Mouse (Mus musculus) heart, embryonic 15.5 days (tissue): ENCODE results near the gene Ncaph2. TPM values are rescaled to one million over a fixed set of nuclear protein-coding genes. Genes with fewer than 3 reads are reported as not detected.

ENCODE experiments used
- ATAC-seq: fragments of 200-750 bp; cut with Nextera tagmentation; replicated peaks from 2 replicates; pipeline ENCODE4 v1.8.0; 2017; ENCODE audit warnings: low read depth, moderate TSS enrichment; ENCODE audit not compliant: insufficient number of reproducible peaks, insufficient read depth, low FRiP score
- H3K27ac ChIP-seq: fragments of 300-500 bp; sonication (generic); 2 replicates; pipeline ENCODE4 v1.5.1; 2015; ENCODE audit warnings: mild to moderate bottlenecking, inconsistent platforms
- H3K27me3 ChIP-seq: fragments of 300-500 bp; sonication (generic); 2 replicates; pipeline ENCODE4 v1.6.1; 2015; ENCODE audit warnings: inconsistent platforms
- H3K36me3 ChIP-seq: fragments of 300-500 bp; sonication (generic); 2 replicates; pipeline ENCODE4 v1.6.1; 2015; ENCODE audit warnings: mild to moderate bottlenecking, inconsistent platforms
- H3K4me1 ChIP-seq: fragments of 300-500 bp; sonication (generic); replicated peaks from 2 replicates; pipeline ENCODE4 v1.6.1; 2015; ENCODE audit warnings: inconsistent platforms
- H3K4me2 ChIP-seq: fragments of 300-500 bp; sonication (generic); 2 replicates; pipeline ENCODE4 v1.6.1; 2015; ENCODE audit warnings: inconsistent platforms, mild to moderate bottlenecking, moderate library complexity
- H3K4me3 ChIP-seq: fragments of 300-500 bp; sonication (generic); 2 replicates; pipeline ENCODE4 v1.5.1; 2015; ENCODE audit warnings: mild to moderate bottlenecking, inconsistent platforms
- H3K9ac ChIP-seq: fragments of 300-500 bp; sonication (generic); 2 replicates; pipeline ENCODE4 v1.6.1; 2015; ENCODE audit warnings: mild to moderate bottlenecking, inconsistent platforms
- H3K9me3 ChIP-seq: fragments of 300-500 bp; sonication (generic); replicated peaks from 2 replicates; pipeline ENCODE4 v1.6.1; 2016; ENCODE audit warnings: inconsistent platforms
- whole genome bisulfite sequencing: fragments of 180-500 bp; shearing (Covaris S2); methylation state at CpG from one replicate; pipeline ENCODE4 v1.1.7; 2015; ENCODE audit warnings: mixed read lengths; 5-methylcytosine and 5-hydroxymethylcytosine counted together
- polyA plus RNA-seq: library from polyadenylated mRNA; unstranded; fragments of >200 nt; fragmentation: Nextera tagmentation; extraction: Ambion mirVana; gene quantifications from 2 replicates; pipeline ENCODE4 v1.2.1, GENCODE M21; 2015

Ncaph2 gene
- polyA plus RNA-seq, 1 experiment from 2014 or later, result 85.3 TPM

DNA sequence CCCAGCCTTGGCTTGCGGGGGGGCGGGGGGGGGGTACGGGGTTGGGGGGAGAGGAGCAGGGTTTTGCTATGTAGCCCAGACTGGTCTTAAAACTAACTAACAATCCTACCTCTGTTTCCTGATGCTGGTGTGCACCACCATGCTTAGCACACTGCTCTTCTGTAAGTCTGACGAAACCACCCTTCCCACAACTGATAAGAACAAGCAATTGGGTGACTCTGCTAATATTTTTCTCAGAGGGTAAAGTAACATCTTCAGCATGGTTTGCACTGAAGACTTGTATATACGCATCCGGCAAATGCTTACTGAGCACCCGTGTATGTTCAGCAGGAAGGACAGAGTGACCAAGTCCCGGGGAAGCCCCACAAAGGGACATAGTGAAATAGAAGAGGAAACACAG lies 34.3 kb upstream of the Ncaph2 start:
- peaks cover 7% of the 10 kb centered on the region; the same call in 1 of the 2 replicates for H3K4me1 ChIP-seq
- ATAC-seq, result no peak
- whole genome bisulfite sequencing, result 65% methylated on average over 8 of the region's 8 CpGs
- no peak overlapping the region for H3K9ac ChIP-seq
- no peak overlapping the region for H3K27ac ChIP-seq
- no peak overlapping the region for H3K4me2 ChIP-seq
- no peak overlapping the region for H3K4me3 ChIP-seq
- no peaks in the 10 kb centered on the region for H3K36me3 ChIP-seq
- H3K27me3 ChIP-seq, result peaks cover 28% of the 10 kb centered on the region
- no peaks in the 10 kb centered on the region for H3K9me3 ChIP-seq

DNA sequence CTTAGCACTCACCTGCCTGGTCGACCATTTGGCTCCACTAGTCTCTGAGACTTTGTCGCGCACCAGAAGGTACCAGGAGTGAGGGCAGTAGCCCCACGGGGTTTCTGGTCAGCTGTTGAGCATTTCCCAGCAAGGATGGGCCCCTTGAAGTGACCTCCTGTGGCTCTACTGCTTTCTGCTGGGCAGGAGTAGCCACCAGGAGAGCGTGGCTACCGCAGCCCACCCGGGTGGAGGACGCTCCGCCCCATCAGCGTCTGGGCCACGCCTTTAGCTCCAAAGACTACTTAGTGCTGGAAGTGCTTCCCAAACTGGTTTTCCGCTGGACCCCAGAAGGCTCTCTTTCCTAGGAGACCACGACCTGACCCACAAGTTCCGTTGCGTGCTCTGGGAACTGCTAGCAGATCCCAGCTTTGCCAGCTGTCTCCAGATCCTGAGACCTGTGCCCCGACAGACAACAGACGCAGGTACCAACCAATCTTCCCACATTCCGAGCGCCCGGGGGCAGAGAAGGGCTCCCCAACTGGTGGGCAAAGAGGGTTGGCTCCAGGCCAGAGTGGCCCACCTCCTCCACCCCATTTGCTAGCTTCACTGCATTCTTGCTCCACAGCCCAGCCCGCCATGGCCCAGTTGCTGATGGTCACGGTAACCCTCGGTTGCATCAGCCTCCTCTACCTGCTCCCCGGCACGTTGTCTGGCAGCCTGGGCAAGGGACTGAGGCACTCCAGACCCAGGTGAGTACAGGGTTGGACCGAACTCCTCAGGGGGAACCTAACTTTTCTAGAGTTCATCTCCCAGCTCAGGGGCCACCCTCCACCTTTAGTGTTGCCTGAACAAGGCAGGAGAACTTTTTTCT lies 32.6 kb upstream of the Ncaph2 start, which contains the start of gene Adm2:
Gene Adm2 (plus strand): TSS at position 51 of the 853 bp plus-strand sequence.
- H3K9me3 ChIP-seq, result no peaks in the 10 kb centered on the region
- H3K27me3 ChIP-seq, result peaks cover 28% of the 10 kb centered on the region
- H3K4me3 ChIP-seq, result peak within 1 kb of the TSS; percentile 34
- peaks cover 7% of the 10 kb centered on the region; the same call in 1 of the 2 replicates for H3K4me1 ChIP-seq
- H3K27ac ChIP-seq, result no peak within 1 kb of the TSS
- H3K4me2 ChIP-seq, result peak within 1 kb of the TSS; percentile 58
- H3K36me3 ChIP-seq, result no peaks in the 10 kb centered on the region
- no peak for ATAC-seq
- WGBS, result 5% methylated on average over 26 of the region's 26 CpGs
- H3K9ac ChIP-seq, result peak within 1 kb of the TSS; percentile 25

DNA sequence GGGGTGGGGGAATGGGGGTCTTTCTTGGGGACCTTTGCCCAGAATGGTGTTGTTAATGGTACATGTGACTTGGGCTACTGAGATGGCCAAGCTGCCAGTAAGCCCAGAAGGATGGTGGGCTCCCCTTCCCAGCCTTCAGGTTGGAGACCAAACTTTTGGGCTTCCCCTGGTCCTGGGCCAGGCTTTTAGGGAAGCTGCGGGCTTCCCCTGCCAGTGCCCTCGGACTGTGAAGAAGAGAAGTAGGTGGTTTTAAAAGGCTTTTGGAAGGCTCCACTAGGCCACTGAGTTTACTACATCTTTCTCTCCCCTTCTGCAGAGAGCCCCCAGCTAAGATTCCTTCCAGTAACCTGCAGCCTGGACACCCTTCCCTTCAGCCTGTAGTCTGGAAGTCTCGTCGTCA lies 31.9 kb upstream of the Ncaph2 start:
- H3K27me3 ChIP-seq, result peaks cover 28% of the 10 kb centered on the region
- WGBS, result 78% methylated on average over 4 of the region's 4 CpGs
- H3K4me2 ChIP-seq, result no peak overlapping the region
- no peak overlapping the region for H3K27ac ChIP-seq
- H3K9me3 ChIP-seq, result no peaks in the 10 kb centered on the region
- no peaks in the 10 kb centered on the region for H3K36me3 ChIP-seq
- ATAC-seq, result no peak
- H3K9ac ChIP-seq, result no peak overlapping the region
- no peak overlapping the region for H3K4me3 ChIP-seq
- peaks cover 7% of the 10 kb centered on the region; the same call in 1 of the 2 replicates for H3K4me1 ChIP-seq

DNA sequence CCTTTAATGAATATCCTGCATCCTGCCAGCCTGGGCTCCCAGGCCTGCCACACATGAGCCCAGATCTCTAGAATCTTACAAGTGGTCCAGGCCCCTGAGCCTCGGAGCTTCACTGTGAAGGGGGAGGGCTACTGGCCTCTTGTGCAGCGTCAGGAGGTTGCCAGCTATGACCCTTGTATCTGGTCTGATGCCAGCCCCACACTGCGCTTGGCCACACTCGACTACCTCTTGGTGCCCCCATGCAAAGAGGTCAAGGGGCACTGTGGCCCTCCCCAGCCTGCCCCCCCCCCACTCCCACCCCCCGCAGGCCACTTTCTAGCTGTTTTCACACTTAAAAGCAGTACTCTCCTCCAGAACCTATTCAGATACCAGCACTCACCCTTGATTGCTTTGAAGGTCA lies 29.1 kb upstream of the Ncaph2 start:
- no peak overlapping the region for H3K4me3 ChIP-seq
- H3K4me1 ChIP-seq, result peaks cover 7% of the 10 kb centered on the region; the same call in 1 of the 2 replicates
- H3K4me2 ChIP-seq, result no peak overlapping the region
- no peaks in the 10 kb centered on the region for H3K9me3 ChIP-seq
- WGBS, result 52% methylated on average over 5 of the region's 5 CpGs
- no peak overlapping the region for H3K9ac ChIP-seq
- peaks cover 24% of the 10 kb centered on the region for H3K27me3 ChIP-seq
- no peaks in the 10 kb centered on the region for H3K36me3 ChIP-seq
- no peak for ATAC-seq
- H3K27ac ChIP-seq, result no peak overlapping the region

DNA sequence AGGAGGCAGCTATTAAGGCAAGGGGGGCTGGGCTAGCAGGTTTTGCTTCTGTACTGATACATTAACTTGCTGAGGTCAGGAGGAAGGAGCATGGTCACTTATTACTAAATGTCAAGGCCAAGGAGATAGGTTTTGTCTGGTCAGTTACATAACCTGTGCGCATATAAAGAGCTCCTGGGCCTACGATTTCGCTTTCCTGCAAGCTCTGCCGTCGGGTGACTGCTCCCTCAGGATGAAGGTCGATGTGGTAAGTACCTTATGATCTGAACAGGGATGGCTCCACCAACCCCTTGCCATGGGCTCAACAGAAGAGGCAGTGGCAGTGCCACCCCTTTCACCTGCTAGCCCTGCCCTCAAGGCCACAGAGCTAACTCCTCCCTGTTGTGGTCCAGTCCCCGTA lies 21.2 kb upstream of the Ncaph2 start, which contains the start of gene Miox:
Gene Miox (plus strand): TSS at position 128 of the 400 bp plus-strand sequence.
- ATAC-seq, result no peak
- Histone ChIP-seq H3K9ac (no peak within 1 kb of the TSS), H3K27me3 (no peaks in the 10 kb centered on the region), H3K9me3 (no peaks in the 10 kb centered on the region), H3K4me1 (no peaks in the 10 kb centered on the region), H3K27ac (no peak within 1 kb of the TSS), H3K36me3 (no peaks in the 10 kb centered on the region), H3K4me3 (no peak within 1 kb of the TSS), H3K4me2 (no peak within 1 kb of the TSS)
- WGBS, result 79% methylated on average over 7 of the region's 7 CpGs

DNA sequence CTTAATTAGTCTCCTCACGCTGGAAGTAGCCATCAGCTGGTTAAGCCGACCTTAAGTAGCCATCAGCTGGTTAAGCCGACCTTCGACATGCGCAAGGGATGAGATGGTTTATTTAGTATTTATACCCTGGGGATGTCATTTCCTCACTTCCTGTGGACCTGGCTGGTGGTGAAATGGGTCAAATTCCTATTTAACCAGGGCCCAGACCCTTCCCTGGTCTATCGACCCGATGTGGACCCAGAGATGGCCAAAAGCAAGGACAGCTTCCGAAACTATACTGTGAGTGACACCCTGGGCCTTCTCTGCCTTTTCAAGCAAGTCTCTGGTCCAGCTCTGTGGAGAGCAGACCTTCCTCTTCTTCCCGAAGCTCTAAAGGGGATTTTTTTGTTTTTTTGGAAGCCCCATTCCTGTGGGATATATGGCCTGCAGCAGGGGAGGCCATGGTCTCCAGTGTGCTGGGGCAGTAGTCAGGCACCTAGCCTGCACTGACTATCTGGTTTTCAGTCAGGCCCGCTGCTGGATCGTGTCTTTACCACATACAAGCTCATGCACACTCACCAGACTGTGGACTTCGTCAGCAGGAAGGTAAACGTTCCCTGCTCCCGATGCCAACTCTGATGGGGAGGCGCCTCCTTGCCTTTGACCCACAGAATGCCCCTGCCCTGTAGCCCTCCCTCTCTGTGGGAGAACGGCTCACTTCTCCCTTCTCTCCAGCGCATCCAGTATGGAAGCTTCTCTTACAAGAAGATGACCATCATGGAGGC lies 20.6 kb upstream of the Ncaph2 start:
- Histone ChIP-seq H3K4me3 (no peak overlapping the region), H3K36me3 (no peaks in the 10 kb centered on the region), H3K27ac (no peak overlapping the region), H3K27me3 (no peaks in the 10 kb centered on the region), H3K4me1 (no peaks in the 10 kb centered on the region), H3K9ac (no peak overlapping the region), H3K9me3 (no peaks in the 10 kb centered on the region), H3K4me2 (no peak overlapping the region)
- WGBS, result 81% methylated on average over 17 of the region's 17 CpGs
- no peak for ATAC-seq

DNA sequence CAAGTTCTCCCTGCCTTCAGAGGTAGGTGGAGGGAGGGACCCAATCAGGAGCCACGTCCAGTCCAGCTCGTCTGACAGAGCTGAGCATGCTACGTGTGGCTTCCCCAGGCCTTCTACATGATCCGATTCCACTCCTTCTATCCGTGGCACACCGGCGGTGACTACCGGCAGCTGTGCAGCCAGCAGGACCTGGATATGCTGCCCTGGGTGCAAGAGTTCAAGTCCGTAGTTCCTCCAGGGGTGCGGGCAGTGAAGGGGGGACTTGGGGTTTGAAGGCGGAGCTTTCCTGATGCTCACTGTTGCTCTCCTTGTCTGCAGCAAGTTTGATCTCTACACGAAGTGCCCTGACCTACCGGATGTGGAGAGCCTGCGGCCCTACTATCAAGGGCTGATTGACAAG lies 19.1 kb upstream of the Ncaph2 start:
- Histone ChIP-seq H3K27ac (no peak overlapping the region), H3K27me3 (no peaks in the 10 kb centered on the region), H3K4me1 (no peaks in the 10 kb centered on the region), H3K36me3 (no peaks in the 10 kb centered on the region), H3K4me2 (no peak overlapping the region), H3K4me3 (no peak overlapping the region), H3K9me3 (no peaks in the 10 kb centered on the region), H3K9ac (no peak overlapping the region)
- ATAC-seq, result no peak
- WGBS, result 84% methylated on average over 14 of the region's 14 CpGs

DNA sequence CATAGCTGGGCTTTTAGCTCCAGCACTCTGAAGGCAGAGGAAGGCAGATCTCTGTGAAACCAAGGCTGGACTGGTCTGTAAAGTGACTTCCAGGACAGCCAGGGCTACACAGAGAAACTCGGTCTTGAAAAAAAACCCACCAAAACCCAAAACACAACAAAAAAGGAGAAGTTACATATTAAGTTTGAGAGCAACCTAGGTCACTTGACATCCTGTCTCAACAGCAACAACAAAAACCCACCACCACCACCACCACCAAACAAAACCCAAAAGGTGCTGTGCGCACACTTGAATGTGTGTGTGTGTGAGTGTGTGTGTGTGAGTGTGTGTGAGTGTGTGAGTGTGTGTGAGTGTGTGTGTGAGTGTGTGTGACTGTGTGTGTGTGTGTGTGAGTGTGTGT lies 15.8 kb upstream of the Ncaph2 start:
- WGBS, result 67% methylated on average over 2 of the region's 2 CpGs
- no peaks in the 10 kb centered on the region for H3K4me1 ChIP-seq
- no peak overlapping the region for H3K27ac ChIP-seq
- no peaks in the 10 kb centered on the region for H3K27me3 ChIP-seq
- H3K4me3 ChIP-seq, result no peak overlapping the region
- H3K9ac ChIP-seq, result no peak overlapping the region
- no peak overlapping the region for H3K4me2 ChIP-seq
- ATAC-seq, result no peak
- no peaks in the 10 kb centered on the region for H3K36me3 ChIP-seq
- no peaks in the 10 kb centered on the region for H3K9me3 ChIP-seq

DNA sequence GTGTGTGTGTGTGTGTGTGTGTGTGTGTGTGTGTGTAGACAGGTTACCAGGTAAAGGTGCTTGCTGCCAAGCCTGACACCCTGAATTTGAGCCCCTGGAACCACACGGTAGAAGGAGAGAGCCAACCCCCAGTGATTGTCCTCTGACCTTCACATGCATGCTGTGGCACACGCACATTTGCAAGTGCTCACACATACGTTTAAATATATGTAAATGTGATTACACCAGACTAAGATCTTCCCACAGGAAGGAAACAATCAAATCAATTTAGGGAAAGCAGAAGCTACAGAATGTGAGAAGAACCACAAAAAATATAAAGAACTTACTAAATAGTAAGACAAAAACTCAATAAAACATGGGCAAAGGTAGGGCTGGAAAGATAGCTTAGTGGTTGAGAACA lies 15.4 kb upstream of the Ncaph2 start:
- 70% methylated on average over 3 of the region's 3 CpGs for WGBS
- H3K27ac ChIP-seq, result no peak overlapping the region
- no peaks in the 10 kb centered on the region for H3K36me3 ChIP-seq
- no peaks in the 10 kb centered on the region for H3K9me3 ChIP-seq
- no peak for ATAC-seq
- no peaks in the 10 kb centered on the region for H3K27me3 ChIP-seq
- H3K4me3 ChIP-seq, result no peak overlapping the region
- no peaks in the 10 kb centered on the region for H3K4me1 ChIP-seq
- H3K4me2 ChIP-seq, result no peak overlapping the region
- no peak overlapping the region for H3K9ac ChIP-seq

DNA sequence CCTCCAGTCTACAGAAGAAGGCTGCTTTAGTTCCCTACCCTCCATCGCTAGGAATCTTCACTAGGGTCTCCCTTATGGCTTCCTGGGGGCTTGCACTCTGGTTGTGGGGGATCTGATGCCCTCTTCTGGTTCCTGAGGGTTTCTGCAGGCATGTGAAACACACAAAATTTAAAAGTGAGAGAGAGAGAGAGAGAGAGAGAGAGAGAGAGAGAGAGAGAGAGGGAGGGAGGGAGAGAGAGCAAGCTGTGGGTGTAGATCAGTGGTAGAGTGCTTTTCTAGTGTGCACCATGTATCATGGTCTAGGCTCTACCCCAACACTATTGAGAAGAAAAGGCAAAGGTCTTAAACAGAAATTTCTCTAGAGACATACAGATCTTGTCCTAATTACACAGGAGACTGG lies 13.8 kb upstream of the Ncaph2 start:
- no peak for ATAC-seq

DNA sequence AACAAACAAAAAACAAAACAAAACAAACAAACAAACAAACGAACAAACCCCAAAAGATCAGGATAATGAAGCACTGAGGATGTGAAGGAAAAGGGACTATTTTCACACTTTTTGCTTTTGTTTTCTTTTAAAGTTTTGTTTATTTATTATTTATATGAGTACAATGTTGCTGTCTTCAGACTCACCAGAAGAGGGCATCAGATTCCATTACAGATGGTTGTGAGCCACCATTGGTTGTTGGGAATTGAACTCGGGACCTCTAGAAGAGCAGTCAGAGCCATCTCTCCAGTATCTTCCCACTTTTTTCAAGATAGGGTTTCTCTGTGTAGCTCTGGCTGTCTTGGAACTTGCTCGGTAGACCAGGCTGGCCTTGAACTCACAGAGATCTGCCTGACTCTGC lies 12.2 kb upstream of the Ncaph2 start:
- Histone ChIP-seq H3K9me3 (no peaks in the 10 kb centered on the region), H3K36me3 (no peaks in the 10 kb centered on the region), H3K9ac (no peak overlapping the region), H3K27me3 (no peaks in the 10 kb centered on the region), H3K4me3 (no peak overlapping the region), H3K27ac (no peak overlapping the region), H3K4me2 (no peak overlapping the region), H3K4me1 (no peaks in the 10 kb centered on the region)
- WGBS, result 76% methylated on average over 3 of the region's 3 CpGs
- no peak for ATAC-seq

More for the DNA sequence above, 13.8 kb upstream of the Ncaph2 start:
- H3K4me3 ChIP-seq, result no peak overlapping the region
- WGBS, result 44% methylated on average over 1 of the region's 1 CpGs
- H3K9me3 ChIP-seq, result no peaks in the 10 kb centered on the region
- H3K27ac ChIP-seq, result no peak overlapping the region
- H3K9ac ChIP-seq, result no peak overlapping the region
- no peaks in the 10 kb centered on the region for H3K27me3 ChIP-seq
- H3K4me2 ChIP-seq, result no peak overlapping the region
- H3K4me1 ChIP-seq, result no peaks in the 10 kb centered on the region
- no peaks in the 10 kb centered on the region for H3K36me3 ChIP-seq
